Mouse (Mus musculus): ENCODE measurements around the gene Eif4e3. TPM values are rescaled to one million over a fixed set of nuclear protein-coding genes. Genes with fewer than 3 reads are reported as not detected.

Gene Eif4e3
- total and polyA plus RNA-seq, 3 experiments: 9.8 to 16.3 (median 11.8) TPM

DNA sequence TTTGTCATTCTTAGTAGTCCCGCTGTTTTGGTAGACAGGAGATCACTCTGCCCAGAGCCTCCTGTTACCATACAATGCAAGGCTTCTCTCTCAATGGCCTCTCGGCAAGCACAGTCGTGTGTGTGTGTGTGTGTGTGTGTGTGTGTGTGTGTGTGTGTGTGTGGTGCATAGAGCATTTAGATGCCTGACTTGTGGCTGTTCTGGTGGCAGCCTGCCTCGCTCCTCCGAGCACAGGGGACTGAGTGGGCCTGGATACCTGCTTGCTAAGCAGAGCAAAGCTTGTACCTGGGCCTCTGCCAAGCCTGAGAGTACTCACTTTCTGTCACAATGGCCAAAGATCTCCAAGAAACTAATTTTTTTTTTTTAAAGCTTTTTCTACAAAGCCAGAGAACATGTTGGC lies 67.3 kb downstream of the Eif4e3 start:
- H3K4me1 ChIP-seq (ENCODE audit: control insufficient read depth in 1 of 2, insufficient read depth in 2 of 2): no peaks in the 10 kb centered on the region; a peak in 1 of 4 replicates
- H3K36me3 ChIP-seq (replicated peaks in 1 of 2; ENCODE audit: control insufficient read depth in 1 of 2, insufficient read depth in 1 of 2, low read length in 1 of 2): no peaks in the 10 kb centered on the region
- H3K27ac ChIP-seq (ENCODE audit: insufficient read depth, low read depth): no peak overlapping the region
- dilution Hi-C loops (cut with MboI; ENCODE audit: extremely low pct_ligation_motif_present, extremely low pct_unique_long_range_greater_than_20kb, low sequenced_read_pairs) (no loop called here), in situ Hi-C loops (cut with MboI; ENCODE audit: low pct_ligation_motif_present, low pct_unique_long_range_greater_than_20kb, low sequenced_read_pairs) (loop anchor here (10.0 to 25.0 kb wide), 2 partner anchors 134 to 1087 kb away; no protein-coding TSS in a partner anchor)
- H3K4me2 ChIP-seq (ENCODE audit: insufficient read depth, low read depth, poor library complexity, severe bottlenecking): no peak overlapping the region
- no peaks in the 10 kb centered on the region for H3K27me3 ChIP-seq (replicated peaks)
- H3K9ac ChIP-seq (ENCODE audit: insufficient read depth, low read depth): no peak overlapping the region
- no peak overlapping the region for H3K4me3 ChIP-seq (replicated peaks in 1 of 3; ENCODE audit: low read depth in 2 of 3, low read length in 2 of 3, poor library complexity in 1 of 3)
- DNase-seq (ENCODE audit: extremely low read depth): no peak
- H3K9me3 ChIP-seq (replicated peaks; ENCODE audit: low read length): no peaks in the 10 kb centered on the region
- no peak for TF ChIP-seq USF2 (conservative IDR thresholded peaks at IDR 0.05; ENCODE audit: low read depth, low read length)
- no peak for TF ChIP-seq JUN (IDR thresholded peaks at IDR 0.05; ENCODE audit: insufficient read depth, low read depth, low read length)
- TF ChIP-seq USF1 (IDR thresholded peaks at IDR 0.05; ENCODE audit: low read depth, low read length): no peak
- no peaks in the 10 kb centered on the region for H3K79me2 ChIP-seq (replicated peaks; ENCODE audit: control insufficient read depth, extremely low read depth, insufficient read depth, poor library complexity, severe bottlenecking)

DNA sequence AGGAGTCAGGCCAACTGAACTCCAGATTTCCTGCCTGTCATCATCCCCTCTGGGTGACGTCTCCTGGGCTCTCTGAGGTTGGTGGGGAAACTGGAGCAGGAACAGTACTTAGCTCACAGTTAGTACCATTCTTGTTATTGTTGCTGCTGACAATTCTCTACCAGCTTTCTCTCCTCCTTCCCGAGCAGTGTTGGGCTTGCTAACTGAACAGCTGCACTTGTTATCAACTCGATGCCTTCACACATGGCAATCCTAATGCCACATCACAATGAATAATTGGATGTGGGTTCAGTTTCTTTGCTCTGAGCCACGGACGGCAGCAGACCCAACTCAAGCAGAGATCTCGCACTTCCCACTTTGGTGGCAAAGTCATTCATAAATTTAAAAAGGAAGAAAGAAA lies 89.5 kb downstream of the Eif4e3 start:
- H3K9me3 ChIP-seq (replicated peaks; ENCODE audit: low read length): no peaks in the 10 kb centered on the region
- TF ChIP-seq USF2 (conservative IDR thresholded peaks at IDR 0.05; ENCODE audit: low read depth, low read length) (no peak), KAT2A (IDR thresholded peaks at IDR 0.05; ENCODE audit: insufficient replicate concordance, low read length) (no peak), NRF1 (IDR thresholded peaks at IDR 0.05; ENCODE audit: low read depth, low read length) (no peak), MEF2A (IDR thresholded peaks at IDR 0.05; ENCODE audit: borderline replicate concordance, low read depth, low read length) (no peak), MAZ (IDR thresholded peaks at IDR 0.05; ENCODE audit: low read depth, low read length) (no peak), JUN (IDR thresholded peaks at IDR 0.05; ENCODE audit: insufficient read depth, low read depth, low read length) (no peak)
- no peak overlapping the region for H3K9ac ChIP-seq (ENCODE audit: insufficient read depth, low read depth)
- in situ Hi-C loops (cut with MboI; ENCODE audit: low pct_ligation_motif_present, low pct_unique_long_range_greater_than_20kb, low sequenced_read_pairs): loop anchor here (25.0 kb wide), 1 partner anchor 1065 kb away; no protein-coding TSS in a partner anchor
- no peaks in the 10 kb centered on the region for H3K4me1 ChIP-seq (ENCODE audit: control insufficient read depth in 1 of 2, insufficient read depth in 2 of 2)
- no peak overlapping the region for H3K27ac ChIP-seq (ENCODE audit: insufficient read depth, low read depth)
- no peaks in the 10 kb centered on the region for H3K79me2 ChIP-seq (replicated peaks; ENCODE audit: control insufficient read depth, extremely low read depth, insufficient read depth, poor library complexity, severe bottlenecking)
- no peaks in the 10 kb centered on the region for H3K27me3 ChIP-seq (replicated peaks)
- dilution Hi-C loops (cut with MboI; ENCODE audit: extremely low pct_ligation_motif_present, extremely low pct_unique_long_range_greater_than_20kb, low sequenced_read_pairs): no loop called here
- no peaks in the 10 kb centered on the region for H3K36me3 ChIP-seq (replicated peaks in 1 of 2; ENCODE audit: control insufficient read depth in 1 of 2, insufficient read depth in 1 of 2, low read length in 1 of 2)
- H3K4me3 ChIP-seq (replicated peaks in 1 of 3; ENCODE audit: low read depth in 2 of 3, low read length in 2 of 3, poor library complexity in 1 of 3): no peak overlapping the region
- no peak overlapping the region for H3K4me2 ChIP-seq (ENCODE audit: insufficient read depth, low read depth, poor library complexity, severe bottlenecking)
- DNase-seq (ENCODE audit: extremely low read depth): no peak

GRCm38 (mm10) chr6:99575633-99576032 lies 90.9 kb downstream of the Eif4e3 start:
- H3K36me3 ChIP-seq (replicated peaks in 1 of 2; ENCODE audit: control insufficient read depth in 1 of 2, insufficient read depth in 1 of 2, low read length in 1 of 2): no peaks in the 10 kb centered on the region
- TF ChIP-seq RAD21 (IDR thresholded peaks at IDR 0.05; ENCODE audit: low read depth, low read length) (no peak), NRF1 (IDR thresholded peaks at IDR 0.05; ENCODE audit: low read depth, low read length) (no peak), RCOR1 (conservative IDR thresholded peaks at IDR 0.05; ENCODE audit: low read depth, low read length) (no peak), ETS1 (conservative IDR thresholded peaks at IDR 0.05; ENCODE audit: low read depth, low read length) (no peak), POLR2A (IDR thresholded peaks at IDR 0.05; ENCODE audit: low read depth, low read length) (no peak), ZKSCAN1 (IDR thresholded peaks at IDR 0.05; ENCODE audit: borderline replicate concordance, low read depth, low read length) (no peak), NELFE (IDR thresholded peaks at IDR 0.05; ENCODE audit: low read depth, low read length) (no peak)
- H3K27me3 ChIP-seq (replicated peaks): no peaks in the 10 kb centered on the region
- dilution Hi-C loops (cut with MboI; ENCODE audit: extremely low pct_ligation_motif_present, extremely low pct_unique_long_range_greater_than_20kb, low sequenced_read_pairs): no loop called here
- no peak overlapping the region for H3K9ac ChIP-seq (ENCODE audit: insufficient read depth, low read depth)
- H3K4me1 ChIP-seq (ENCODE audit: control insufficient read depth in 1 of 2, insufficient read depth in 2 of 2): no peaks in the 10 kb centered on the region
- no peaks in the 10 kb centered on the region for H3K9me3 ChIP-seq (replicated peaks; ENCODE audit: low read length)
- in situ Hi-C loops (cut with MboI; ENCODE audit: low pct_ligation_motif_present, low pct_unique_long_range_greater_than_20kb, low sequenced_read_pairs): loop anchor here (25.0 kb wide), 1 partner anchor 1063 kb away; no protein-coding TSS in a partner anchor
- H3K4me2 ChIP-seq (ENCODE audit: insufficient read depth, low read depth, poor library complexity, severe bottlenecking): no peak overlapping the region
- no peak for DNase-seq (ENCODE audit: extremely low read depth)
- no peaks in the 10 kb centered on the region for H3K79me2 ChIP-seq (replicated peaks; ENCODE audit: control insufficient read depth, extremely low read depth, insufficient read depth, poor library complexity, severe bottlenecking)
- H3K4me3 ChIP-seq (replicated peaks in 1 of 3; ENCODE audit: low read depth in 2 of 3, low read length in 2 of 3, poor library complexity in 1 of 3): no peak overlapping the region
- no peak overlapping the region for H3K27ac ChIP-seq (ENCODE audit: insufficient read depth, low read depth)

Other genes starting within 250 kb of the Eif4e3 start
- gene Foxp1, start 144.1 kb downstream of the Eif4e3 start, total RNA-seq (2012; rRNA removed): 75.1 and 105 TPM in 2 replicates
- gene Foxp1, start 144.1 kb downstream of the Eif4e3 start, total RNA-seq (2014; rRNA removed): 59.5 and 66.5 TPM in 2 replicates
- gene Foxp1, start 144.1 kb downstream of the Eif4e3 start, polyA plus RNA-seq (2012; ENCODE audit: insufficient read length, low read depth): 75.6 and 87.4 TPM in 2 replicates
- 0.29 and 0.59 TPM in 2 replicates for gene Gm20696, start within 50 bp of the Eif4e3 start, total RNA-seq (2012; rRNA removed)
- not detected in 2 replicates for gene Gm20696, start within 50 bp of the Eif4e3 start, total RNA-seq (2014; rRNA removed)
- not detected in 2 replicates for gene Gm20696, start within 50 bp of the Eif4e3 start, polyA plus RNA-seq (2012; ENCODE audit: insufficient read length, low read depth)
- not detected in 2 replicates for gene Gpr27, start 25.9 kb upstream of the Eif4e3 start, total RNA-seq (2012; rRNA removed)
- gene Gpr27, start 25.9 kb upstream of the Eif4e3 start, total RNA-seq (2014; rRNA removed): not detected in 2 replicates
- gene Gpr27, start 25.9 kb upstream of the Eif4e3 start, polyA plus RNA-seq (2012; ENCODE audit: insufficient read length, low read depth): not detected in 2 replicates
- gene Prok2, start 59.6 kb upstream of the Eif4e3 start, total RNA-seq (2012; rRNA removed): not detected in 2 replicates
- not detected in 2 replicates for gene Prok2, start 59.6 kb upstream of the Eif4e3 start, total RNA-seq (2014; rRNA removed)
- 0.21 TPM in 1 of 2 replicates, not detected in the other for gene Prok2, start 59.6 kb upstream of the Eif4e3 start, polyA plus RNA-seq (2012; ENCODE audit: insufficient read length, low read depth)